Mouse (Mus musculus) spleen, adult 2 months (tissue): Measurements from ENCODE around the gene Colgalt1. TPM values are rescaled to one million over a fixed set of nuclear protein-coding genes. Genes with fewer than 3 reads are reported as not detected.
A peak's percentile ranks its signal among the peaks of the same experiment; 100 is the strongest.

Experiments
- DNase-seq, 2 experiments: peaks; one replicate each; pipeline versions ENCODE4 v3.0.0 to v3.0.0-alpha.2; 2012 to 2021; ENCODE audit warnings: low spot score in 2 of 2, low read depth in 1 of 2
- H3K27ac ChIP-seq: fragments of 200-500 bp; 2 replicates; pipeline ENCODE4 v1.5.1; 2012; ENCODE audit warnings: low read length, inconsistent platforms; ENCODE audit not compliant: insufficient read depth
- H3K27me3 ChIP-seq: fragments of 200-500 bp; 2 replicates; pipeline ENCODE4 v1.6.1; 2012; ENCODE audit warnings: mild to moderate bottlenecking, moderate library complexity, low read length, inconsistent platforms; ENCODE audit not compliant: control insufficient read depth, insufficient read depth
- H3K36me3 ChIP-seq: fragments of 200-500 bp; 2 replicates; pipeline ENCODE4 v1.6.1; 2012; ENCODE audit warnings: mild to moderate bottlenecking, low read length, inconsistent platforms; ENCODE audit not compliant: control insufficient read depth, insufficient read depth
- H3K4me1 ChIP-seq: fragments of 200-500 bp; 2 replicates; pipeline ENCODE4 v1.6.1; 2011; ENCODE audit warnings: inconsistent platforms; ENCODE audit not compliant: control insufficient read depth, insufficient read depth, insufficient read length
- H3K4me3 ChIP-seq: fragments of 200-500 bp; 2 replicates; pipeline ENCODE4 v1.5.1; 2011; ENCODE audit warnings: mild to moderate bottlenecking, inconsistent platforms; ENCODE audit not compliant: insufficient read depth, insufficient read length; ENCODE audit errors: extremely low read depth
- CTCF ChIP-seq: fragments of 200-500 bp; IDR thresholded peaks from 2 replicates; pipeline ENCODE4 v1.5.1; 2011; ENCODE audit warnings: mild to moderate bottlenecking, inconsistent platforms; ENCODE audit not compliant: insufficient read depth, insufficient read length, insufficient replicate concordance; ENCODE audit errors: extremely low read depth
- POLR2A ChIP-seq: fragments of 200-500 bp; IDR thresholded peaks from 2 replicates; pipeline ENCODE4 v1.6.1; 2011; ENCODE audit warnings: low read depth, low read length, inconsistent platforms
- WGBS: fragments of 180-500 bp; shearing (Covaris S2); methylation state at CpG from one replicate; pipeline ENCODE4 v1.1.7; 2018; 5-methylcytosine and 5-hydroxymethylcytosine counted together
- polyA plus RNA-seq: library from polyadenylated mRNA; depleted of rRNA; stranded (reverse); fragments of >200 nt; gene quantifications from 2 replicates; pipeline ENCODE4 v1.2.3, GENCODE M21; 2012

Colgalt1 gene
- polyA plus RNA-seq, 1 experiment, result 159 TPM

DNA sequence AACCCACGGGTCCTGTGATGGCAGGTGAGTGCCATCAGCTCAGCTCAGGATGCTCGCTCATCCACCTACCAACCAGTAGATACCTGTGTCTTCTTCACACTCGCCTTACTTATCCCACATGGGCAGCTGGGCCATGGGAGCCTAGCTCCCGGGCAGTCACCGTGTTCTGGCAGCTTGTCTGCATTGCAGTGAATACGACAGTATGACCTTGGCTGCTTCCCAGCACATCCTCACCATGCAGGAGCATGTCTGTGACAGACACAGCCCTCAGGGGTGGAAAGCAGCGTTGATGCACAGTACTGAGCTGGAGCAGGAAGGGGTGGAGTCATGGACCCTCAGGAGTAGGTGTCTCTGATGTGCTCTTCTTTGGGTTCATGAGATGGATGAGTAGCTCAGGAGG, 36.4 kb upstream of the Colgalt1 start:
- H3K36me3 ChIP-seq, result no peaks in the 10 kb centered on the region
- no peak for TF ChIP-seq CTCF
- no peak for TF ChIP-seq POLR2A
- H3K4me1 ChIP-seq, result peaks cover 2% of the 10 kb centered on the region; the same call in 1 of the 2 replicates
- 84% methylated on average over 7 of the region's 7 CpGs for WGBS
- no peak for DNase-seq
- no peak overlapping the region for H3K4me3 ChIP-seq
- H3K27me3 ChIP-seq, result no peaks in the 10 kb centered on the region
- no peak overlapping the region for H3K27ac ChIP-seq

DNA sequence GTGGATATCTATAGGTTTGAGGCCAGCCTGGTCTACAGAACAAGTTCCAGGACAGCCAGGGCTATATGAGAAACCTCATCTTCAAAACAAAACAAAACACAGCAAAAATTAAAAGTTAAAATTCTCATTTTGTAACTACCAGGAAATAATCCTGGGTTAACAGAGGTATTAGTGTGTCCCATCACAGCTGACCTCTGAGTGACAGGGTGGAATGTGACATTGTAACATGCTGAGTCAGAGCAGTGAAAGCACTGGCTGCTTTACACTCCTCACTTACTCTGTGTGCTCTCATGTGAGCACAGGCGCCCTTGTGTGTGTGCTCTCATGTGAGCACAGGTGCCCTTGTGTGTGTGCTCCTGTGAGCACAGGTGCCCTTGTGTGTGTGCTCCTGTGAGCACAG, 35.8 kb upstream of the Colgalt1 start:
- no peak for TF ChIP-seq POLR2A
- TF ChIP-seq CTCF, result no peak
- no peak overlapping the region for H3K27ac ChIP-seq
- no peaks in the 10 kb centered on the region for H3K27me3 ChIP-seq

DNA sequence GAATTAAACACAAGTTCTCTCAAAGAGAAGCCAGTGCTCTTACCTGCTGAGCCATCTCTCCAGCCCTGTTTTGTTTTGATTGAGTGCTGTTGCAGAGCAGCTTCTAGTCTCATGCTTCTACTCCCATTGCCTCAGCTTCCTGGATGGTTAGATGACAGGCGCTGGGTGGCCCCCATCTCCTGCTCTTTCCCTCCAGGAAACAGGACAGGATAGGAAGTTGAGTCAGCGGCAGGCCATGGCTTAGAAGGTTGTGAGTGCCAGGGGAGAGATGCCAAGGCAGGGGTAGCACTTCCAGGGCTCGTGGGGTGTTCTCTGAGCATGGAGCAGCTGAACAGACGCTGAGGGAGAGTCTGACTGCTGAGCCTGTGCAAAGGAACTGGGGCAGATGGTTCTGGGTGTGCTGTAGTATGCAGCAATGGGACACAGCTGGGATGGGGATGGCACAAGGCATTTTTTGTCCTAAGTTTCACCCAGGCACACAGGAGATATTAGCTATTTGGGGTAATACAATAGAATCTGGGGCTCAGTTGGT, 32.9 kb upstream of the Colgalt1 start:
- DNase-seq, result no peak
- 67% methylated on average over 4 of the region's 4 CpGs for WGBS
- Histone ChIP-seq H3K4me1 (no peaks in the 10 kb centered on the region), H3K27me3 (no peaks in the 10 kb centered on the region), H3K27ac (no peak overlapping the region), H3K4me3 (no peak overlapping the region), H3K36me3 (no peaks in the 10 kb centered on the region)
- TF ChIP-seq CTCF (no peak), POLR2A (no peak)

More for the DNA sequence above, 35.8 kb upstream of the Colgalt1 start:
- Histone ChIP-seq H3K4me1 (no peaks in the 10 kb centered on the region; the same call in 1 of the 2 replicates), H3K4me3 (no peak overlapping the region), H3K36me3 (no peaks in the 10 kb centered on the region)
- no peak for DNase-seq
- WGBS, result 86% methylated on average over 1 of the region's 1 CpGs

DNA sequence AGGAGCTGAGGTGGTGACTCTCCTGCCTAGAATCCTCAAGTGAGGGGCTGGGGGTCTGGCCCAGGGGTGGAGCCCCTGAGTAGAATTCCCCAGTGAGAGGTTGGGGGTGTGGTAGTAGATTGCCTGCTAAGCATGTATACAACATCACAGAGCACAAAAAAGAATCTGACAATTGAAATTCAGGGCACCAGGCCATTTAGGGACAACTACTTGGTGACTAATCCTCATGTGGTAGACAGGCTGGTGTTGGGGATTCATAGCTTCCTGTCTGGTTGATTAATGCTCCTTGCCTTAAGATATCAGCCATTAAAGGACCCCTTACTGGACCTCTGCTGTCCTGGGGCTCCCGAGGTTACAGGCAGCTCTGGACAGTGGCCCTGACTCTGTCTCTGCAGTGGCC, 31.8 kb upstream of the Colgalt1 start:
- DNase-seq, result no peak
- TF ChIP-seq CTCF, result no peak
- no peak for TF ChIP-seq POLR2A
- no peaks in the 10 kb centered on the region for H3K36me3 ChIP-seq
- WGBS, result 75% methylated on average over 1 of the region's 1 CpGs
- no peaks in the 10 kb centered on the region for H3K4me1 ChIP-seq
- H3K27me3 ChIP-seq, result no peaks in the 10 kb centered on the region
- H3K27ac ChIP-seq, result no peak overlapping the region
- no peak overlapping the region for H3K4me3 ChIP-seq

DNA sequence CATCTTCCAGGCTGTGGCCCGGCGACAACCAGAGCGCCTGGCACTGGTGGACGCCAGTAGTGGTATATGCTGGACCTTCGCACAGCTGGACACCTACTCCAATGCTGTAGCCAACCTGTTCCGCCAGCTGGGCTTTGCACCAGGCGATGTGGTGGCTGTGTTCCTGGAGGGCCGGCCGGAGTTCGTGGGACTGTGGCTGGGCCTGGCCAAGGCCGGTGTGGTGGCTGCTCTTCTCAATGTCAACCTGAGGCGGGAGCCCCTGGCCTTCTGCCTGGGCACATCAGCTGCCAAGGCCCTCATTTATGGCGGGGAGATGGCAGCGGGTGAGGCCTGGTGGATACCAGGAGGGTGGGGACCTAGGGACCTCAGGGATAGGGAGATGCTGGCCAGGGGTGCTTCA, 31.3 kb upstream of the Colgalt1 start:
- WGBS, result 94% methylated on average over 14 of the region's 14 CpGs
- DNase-seq, result no peak
- H3K27me3 ChIP-seq, result no peaks in the 10 kb centered on the region
- TF ChIP-seq POLR2A (no peak), CTCF (no peak)
- H3K27ac ChIP-seq, result no peak overlapping the region
- no peak overlapping the region for H3K4me3 ChIP-seq
- no peaks in the 10 kb centered on the region for H3K4me1 ChIP-seq
- H3K36me3 ChIP-seq, result no peaks in the 10 kb centered on the region

DNA sequence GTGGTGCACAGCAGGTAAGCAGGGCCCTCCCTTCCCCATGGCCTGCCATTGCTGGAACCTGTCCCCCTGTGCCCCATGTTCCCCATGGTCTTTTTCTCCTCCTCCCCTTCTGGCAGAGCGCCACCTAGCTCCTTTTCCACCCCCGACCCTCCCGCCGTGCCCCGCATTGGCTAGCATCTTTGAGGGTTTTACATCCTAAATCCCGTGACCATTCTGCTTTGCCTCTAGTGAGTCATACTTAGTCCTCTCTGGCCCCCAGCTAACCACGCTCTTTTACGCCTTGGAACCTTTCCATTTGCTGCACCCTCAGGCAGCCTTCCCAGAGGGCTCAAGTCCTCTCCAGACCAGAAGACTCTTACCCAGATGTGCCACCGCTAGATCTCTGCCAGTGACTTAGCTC, 30.6 kb upstream of the Colgalt1 start:
- H3K4me3 ChIP-seq, result no peak overlapping the region
- TF ChIP-seq POLR2A, result no peak
- TF ChIP-seq CTCF, result no peak
- 91% methylated on average over 8 of the region's 9 CpGs for WGBS
- H3K27ac ChIP-seq, result no peak overlapping the region
- no peaks in the 10 kb centered on the region for H3K36me3 ChIP-seq
- no peak for DNase-seq
- no peaks in the 10 kb centered on the region for H3K27me3 ChIP-seq
- H3K4me1 ChIP-seq, result no peaks in the 10 kb centered on the region

DNA sequence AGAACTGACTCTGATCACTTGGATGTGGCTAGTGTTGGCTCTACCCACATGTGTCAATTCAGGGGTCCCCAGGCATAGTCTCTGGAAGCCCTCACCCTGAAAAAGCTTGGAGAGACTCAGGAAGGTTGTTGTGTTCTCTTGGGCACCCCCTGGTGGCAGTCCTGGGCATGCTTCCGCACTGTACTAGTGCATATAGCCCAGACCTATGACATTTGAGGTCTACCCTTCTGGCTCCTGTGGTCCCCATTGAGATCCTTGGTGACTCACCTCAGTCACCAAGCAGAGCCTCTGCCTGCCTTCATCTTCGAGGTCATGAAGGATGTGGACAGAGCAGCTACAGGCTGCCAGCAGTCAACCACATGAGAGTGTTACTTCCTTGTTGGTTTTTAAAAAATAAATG, 23.9 kb upstream of the Colgalt1 start:
- Histone ChIP-seq H3K36me3 (no peaks in the 10 kb centered on the region), H3K4me3 (no peak overlapping the region), H3K27me3 (no peaks in the 10 kb centered on the region), H3K27ac (no peak overlapping the region), H3K4me1 (peaks cover 3% of the 10 kb centered on the region; the same call in 1 of the 2 replicates)
- 51% methylated on average over 2 of the region's 2 CpGs for WGBS
- DNase-seq, result no peak
- TF ChIP-seq CTCF, result peak; percentile 42; the same call in 1 of the 2 replicates
- TF ChIP-seq POLR2A, result no peak
